Mouse (Mus musculus) ES-CJ7 (cell line): ENCODE measurements around the gene Ubr7.

Experiments
- DNase-seq: peaks from one replicate; pipeline ENCODE4 v3.0.0; 2011; ENCODE audit warnings: low read depth, low spot score

Ubr7 gene

GRCm38 (mm10) chr12:102826399-102826798 lies 68.6 kb downstream of the Ubr7 start:
- no peak for DNase-seq

- no peak for DNase-seq
Measured at GRCm38 (mm10) chr12:102827119-102827518, 69.4 kb downstream of the Ubr7 start.
